ENCODE assay signal across 8 mouse cellular contexts in genomic region chr13:3609780-3610117, GRCm38 (mm10). TPM values are rescaled to one million over a fixed set of nuclear protein-coding genes. Genes with fewer than 3 reads are reported as not detected.
DNase-seq lines count a peak whose midpoint lies in the region; ATAC-seq lines count a peak whose summit lies in the region.

No protein-coding gene starts in this region.

- intact Hi-C loops in heart, postnatal 25 days (cut with DNase I) = loop anchor here (2.0 to 5.0 kb wide), 2 partner anchors 25 to 72 kb away; partner anchors contain the start of genes Asb13 and Gdi2
- intact Hi-C loops in left cerebral cortex, postnatal 10 days (cut with DNase I) = no loop called here

- H3K27me3 ChIP-seq in heart, embryonic 11.5 days (ENCODE audit: control insufficient read depth, insufficient read depth, low read length) = no peaks in the 10 kb centered on the region
- H3K27me3 ChIP-seq in hindbrain, embryonic 12.5 days = no peaks in the 10 kb centered on the region

- H3K4me3 ChIP-seq in heart, embryonic 11.5 days (ENCODE audit: low read depth, low read length) = peak overlapping the region; percentile 97
- peak overlapping the region; percentile 93 for H3K4me3 ChIP-seq in hindbrain, embryonic 12.5 days

- WGBS in heart, embryonic 11.5 days (ENCODE audit: insufficient replicate concordance) = 21% methylated on average over 8 of the region's 8 CpGs
- WGBS in hindbrain, embryonic 12.5 days = 26% methylated on average over 8 of the region's 8 CpGs

- H3K4me1 ChIP-seq in heart, embryonic 11.5 days (ENCODE audit: control insufficient read depth, insufficient read depth, low read length) = no peaks in the 10 kb centered on the region
- peaks cover 7% of the 10 kb centered on the region for H3K4me1 ChIP-seq in hindbrain, embryonic 12.5 days

- no peak; the same call in 1 of the 2 replicates for ATAC-seq in heart, embryonic 11.5 days (replicated peaks; ENCODE audit: insufficient number of reproducible peaks, low FRiP score, low TSS enrichment)
- no peak for ATAC-seq in hindbrain, embryonic 12.5 days (ENCODE audit: low FRiP score)

- no peaks in the 10 kb centered on the region for H3K9me3 ChIP-seq in heart, embryonic 11.5 days (replicated peaks; ENCODE audit: control insufficient read depth, low read length)
- H3K9me3 ChIP-seq in hindbrain, embryonic 12.5 days (replicated peaks) = no peaks in the 10 kb centered on the region

- peak overlapping the region; percentile 73 for H3K4me2 ChIP-seq in heart, embryonic 11.5 days
- peak overlapping the region; percentile 83 for H3K4me2 ChIP-seq in hindbrain, embryonic 12.5 days (replicated peaks)

- no peaks in the 10 kb centered on the region for H3K36me3 ChIP-seq in heart, embryonic 11.5 days (ENCODE audit: control insufficient read depth, insufficient read depth, low read length)
- H3K36me3 ChIP-seq in hindbrain, embryonic 12.5 days = no peaks in the 10 kb centered on the region

- peak overlapping the region; percentile 88 for H3K9ac ChIP-seq in heart, embryonic 11.5 days (ENCODE audit: low read depth, low read length)
- H3K9ac ChIP-seq in hindbrain, embryonic 12.5 days = peak overlapping the region; percentile 86

- DNase-seq in heart, postnatal 25 days (ENCODE audit: low spot score) = no peak
- peak; percentile 63 for DNase-seq in MEL-GATA-1-ER (ENCODE audit: extremely low read depth, low read depth)
- DNase-seq in mesoderm, embryonic 11.5 days (ENCODE audit: low read depth, low spot score) = peak; percentile 32
- DNase-seq in left cerebral cortex, postnatal 10 days (ENCODE audit: extremely low spot score in 1 of 2, low spot score in 2 of 2) = no peak
- DNase-seq in natural killer cell, adult 2 months (ENCODE audit: low spot score in 2 of 2) = no peak
- no peak for DNase-seq in adrenal gland, postnatal 10 days

- no peak overlapping the region for H3K27ac ChIP-seq in heart, embryonic 11.5 days (ENCODE audit: low read depth, low read length)
- peak overlapping the region; percentile 90; the same call in 1 of the 2 replicates for H3K27ac ChIP-seq in hindbrain, embryonic 12.5 days

RNA-seq across cellular contexts. Expression of gene Fam208b, which starts 1.2 kb away (rescaled TPM):
- 14.0 and 16.0 TPM in 2 replicates for polyA plus RNA-seq in heart, embryonic 11.5 days (2014; fragmentation: Nextera tagmentation; extraction: Ambion mirVana)
- 10 to 100 TPM; 11.1 to 13.1 TPM for total RNA-seq in heart, postnatal 25 days (2021)
- 28.6 and 29.4 TPM in 2 replicates for polyA plus RNA-seq in hindbrain, embryonic 12.5 days (2016; fragmentation: Nextera tagmentation; extraction: Ambion mirVana)
- 10 to 100 TPM; 28.0 to 28.4 TPM for total RNA-seq in left cerebral cortex, postnatal 10 days (2021)
- total RNA-seq in adrenal gland, postnatal 10 days (2021) = 10 to 100 TPM; 18.7 to 27.2 TPM

RNA-seq across cellular contexts. Expression of gene Asb13, which starts 24.1 kb away (rescaled TPM):
- polyA plus RNA-seq in heart, embryonic 11.5 days (2014; fragmentation: Nextera tagmentation; extraction: Ambion mirVana) = 5.1 and 5.3 TPM in 2 replicates
- total RNA-seq in heart, postnatal 25 days (2021) = 1 to 10 TPM; 7.0 to 9.6 TPM
- polyA plus RNA-seq in hindbrain, embryonic 12.5 days (2016; fragmentation: Nextera tagmentation; extraction: Ambion mirVana) = 11.4 and 12.9 TPM in 2 replicates
- total RNA-seq in left cerebral cortex, postnatal 10 days (2021) = 10 to 100 TPM; 29.4 to 32.2 TPM
- total RNA-seq in adrenal gland, postnatal 10 days (2021) = 10 to 100 TPM; 11.1 to 12.4 TPM

Comparison
In these comparisons a context has a peak if more than half of its experiments do, and no peak if none do; other contexts are left out.
1. DNase-seq: peak in MEL-GATA-1-ER (single experiment) and mesoderm, embryonic 11.5 days (single experiment); none in heart, postnatal 25 days (single experiment), left cerebral cortex, postnatal 10 days (0 of 2), natural killer cell, adult 2 months (0 of 2) and adrenal gland, postnatal 10 days (single experiment).